Mouse (Mus musculus) lung, postnatal 0 days (tissue): ENCODE data around the gene Pnck.

Experiments
- CTCF ChIP-seq: IDR thresholded peaks from 2 replicates; pipeline ENCODE4 v1.5.1; 2016; ENCODE audit warnings: antibody characterized with exemption, mild to moderate bottlenecking
- EP300 ChIP-seq: IDR thresholded peaks from 2 replicates; pipeline ENCODE4 v1.6.1; 2016; ENCODE audit warnings: antibody characterized with exemption, mild to moderate bottlenecking, control low read depth

DNA sequence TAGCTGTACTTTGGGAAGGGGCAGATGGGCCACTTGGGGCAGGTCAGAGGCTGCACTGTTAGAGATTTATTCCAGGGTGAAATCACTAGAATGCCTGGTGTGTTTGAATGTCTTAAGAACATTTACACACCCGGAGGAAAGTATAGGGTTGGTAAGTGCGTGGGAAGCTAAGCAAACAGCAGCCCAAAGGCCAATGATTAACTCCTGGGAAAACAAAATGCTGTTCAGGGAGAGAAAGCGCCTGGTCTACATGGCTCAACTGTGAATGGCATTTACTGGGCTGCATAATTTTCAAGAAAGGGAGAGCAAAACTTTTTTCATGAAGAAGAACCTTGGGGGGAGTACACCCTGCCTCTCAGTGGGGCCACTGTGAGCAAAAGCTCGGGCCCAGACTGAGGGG is 46.3 kb downstream of the Pnck start:
- TF ChIP-seq CTCF = no peak
- TF ChIP-seq EP300 = no peak
